Mouse (Mus musculus): ENCODE data around the gene Hecw2. TPM values are rescaled to one million over a fixed set of nuclear protein-coding genes. Genes with fewer than 3 reads are reported as not detected.
A peak's percentile ranks its signal among the peaks of the same experiment; 100 is the strongest.

Hecw2 gene
- total RNA-seq, 1 experiment from 2014 or later = not detected

DNA sequence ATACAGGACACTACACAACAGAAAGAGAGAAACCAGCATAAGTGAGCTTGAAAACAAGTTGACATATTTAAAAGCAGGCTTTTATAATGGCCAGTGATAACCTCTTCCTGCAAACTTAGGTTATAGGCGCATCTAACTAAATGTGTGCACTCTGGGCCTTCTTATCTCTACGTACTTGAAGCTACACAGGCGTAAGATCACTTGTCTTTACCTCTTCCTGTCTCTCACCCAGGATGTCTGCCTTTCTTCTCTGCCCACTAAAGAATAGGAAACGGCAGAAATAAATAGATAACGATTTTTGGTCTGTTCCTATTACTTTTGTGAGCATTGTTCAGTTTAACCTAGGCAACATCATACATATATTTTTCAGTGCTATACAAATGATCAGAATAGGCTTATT, 397.9 kb downstream of the Hecw2 start:
- ATAC-seq (replicated peaks; ENCODE audit: low read depth, poor library complexity, severe bottlenecking) = 0 out of 2 replicates have a peak, but pooled peaks have one; percentile 29

DNA sequence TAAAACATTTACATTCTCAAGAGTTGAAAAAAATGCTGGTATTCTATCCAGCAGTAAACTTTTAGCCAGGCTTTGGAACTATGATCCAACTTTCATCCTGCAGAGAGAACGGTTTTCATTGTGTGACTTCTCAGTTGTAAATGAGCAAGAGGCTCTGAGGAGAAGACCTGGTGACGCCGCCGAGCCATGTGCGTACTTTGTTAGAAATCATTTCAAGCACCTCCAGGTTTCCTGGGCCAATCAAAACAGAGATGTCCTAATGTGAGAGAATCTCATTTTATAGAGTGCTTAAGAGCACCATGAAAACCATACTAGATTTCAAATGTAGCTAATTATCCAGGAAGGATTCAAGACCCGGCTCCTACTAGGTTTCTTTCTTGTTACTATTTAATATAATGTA, 398.7 kb downstream of the Hecw2 start:
- ATAC-seq (replicated peaks; ENCODE audit: low read depth, poor library complexity, severe bottlenecking) = no peak

- no peak for ATAC-seq (replicated peaks; ENCODE audit: low read depth, poor library complexity, severe bottlenecking)
Observed at GRCm38 (mm10) chr1:53795591-53795990, 399.4 kb downstream of the Hecw2 start.

GRCm38 (mm10) chr1:53795081-53795480, 399.9 kb downstream of the Hecw2 start:
- no peak for ATAC-seq (replicated peaks; ENCODE audit: low read depth, poor library complexity, severe bottlenecking)

DNA sequence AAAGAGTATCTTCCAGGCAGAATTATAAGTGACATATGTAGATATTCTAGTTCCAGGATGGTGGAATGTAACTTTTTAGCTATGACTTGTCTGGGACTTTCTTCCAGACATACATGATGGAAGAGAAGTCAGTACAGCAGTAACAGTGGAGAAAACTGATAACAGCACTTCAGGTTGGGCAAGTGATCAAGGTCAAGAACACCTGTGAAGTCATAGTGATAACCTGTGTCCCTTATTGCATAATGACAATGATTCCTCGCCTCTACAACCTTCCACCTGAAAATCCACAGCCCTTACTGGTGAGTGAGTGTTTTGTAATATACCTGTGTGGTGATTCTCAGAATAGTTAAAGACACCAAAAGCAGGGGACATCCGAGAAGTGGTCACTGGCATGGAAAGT, 400.7 kb downstream of the Hecw2 start:
- ATAC-seq (replicated peaks; ENCODE audit: low read depth, poor library complexity, severe bottlenecking) = no peak

DNA sequence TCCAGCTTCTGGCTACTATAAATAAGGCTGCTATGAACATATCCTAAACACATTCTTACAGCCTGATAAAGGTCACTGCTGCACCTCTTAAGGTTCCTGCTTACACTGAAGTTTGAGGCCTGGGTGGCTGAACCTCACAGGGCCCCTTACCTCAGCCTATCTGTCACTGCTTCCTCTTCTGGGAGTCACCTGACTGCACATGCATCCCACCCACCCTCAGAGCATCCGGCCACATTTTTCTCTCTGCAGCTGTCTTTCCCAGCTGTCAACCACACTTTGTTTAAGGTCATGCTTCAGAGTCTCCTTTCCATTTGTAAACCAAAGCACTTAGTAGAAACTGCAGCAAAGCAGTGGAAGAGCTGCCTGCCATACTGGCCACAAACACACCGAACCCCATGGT, 403.6 kb downstream of the Hecw2 start:
- peak; percentile 95 for ATAC-seq (replicated peaks; ENCODE audit: low read depth, poor library complexity, severe bottlenecking)

DNA sequence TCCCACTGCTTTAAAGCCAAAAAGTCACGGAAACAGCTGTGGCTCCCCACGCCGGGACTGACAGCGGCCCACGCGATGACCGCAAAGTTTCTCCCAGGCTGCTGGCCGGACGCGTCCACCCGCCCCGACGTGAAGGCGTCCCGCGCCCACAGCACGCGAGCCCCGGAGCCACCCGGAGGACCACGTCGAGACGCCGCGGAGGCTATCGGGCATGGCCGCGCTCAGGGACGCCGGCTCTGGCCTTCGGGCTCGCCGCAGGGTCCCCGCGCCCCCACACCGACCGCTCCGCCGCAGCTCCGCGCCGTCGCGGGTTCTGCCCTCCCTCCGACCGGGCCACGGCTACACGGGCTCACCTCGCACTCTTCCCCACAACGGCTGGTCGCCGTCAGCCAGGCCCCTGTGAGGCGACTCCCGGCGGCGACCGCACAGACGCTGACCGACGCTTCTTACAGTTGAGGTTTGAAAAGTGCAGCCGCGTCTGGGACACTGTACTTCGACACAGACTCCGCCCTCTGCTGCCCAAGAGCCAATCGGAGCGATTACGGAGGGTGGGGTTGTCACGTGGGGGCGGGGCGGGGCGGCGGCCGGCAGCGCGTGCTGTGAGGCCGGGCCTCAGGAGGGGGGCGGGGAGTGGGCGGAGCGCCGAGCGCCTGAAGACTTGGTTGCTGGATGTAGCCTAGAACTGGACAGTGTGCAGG, 410.1 kb downstream of the Hecw2 start, which contains the start of gene Stk17b:
Gene Stk17b (minus strand): TSS at position 504 of the 698 bp plus-strand sequence.
- peak; percentile 93 for ATAC-seq (replicated peaks; ENCODE audit: low read depth, poor library complexity, severe bottlenecking)

GRCm38 (mm10) chr1:53784291-53784720, 410.7 kb downstream of the Hecw2 start:
- peak; percentile 27 for ATAC-seq (replicated peaks; ENCODE audit: low read depth, poor library complexity, severe bottlenecking)

- no peak for ATAC-seq (replicated peaks; ENCODE audit: low read depth, poor library complexity, severe bottlenecking)
Observed at GRCm38 (mm10) chr1:53782956-53783355, 412.0 kb downstream of the Hecw2 start.

DNA sequence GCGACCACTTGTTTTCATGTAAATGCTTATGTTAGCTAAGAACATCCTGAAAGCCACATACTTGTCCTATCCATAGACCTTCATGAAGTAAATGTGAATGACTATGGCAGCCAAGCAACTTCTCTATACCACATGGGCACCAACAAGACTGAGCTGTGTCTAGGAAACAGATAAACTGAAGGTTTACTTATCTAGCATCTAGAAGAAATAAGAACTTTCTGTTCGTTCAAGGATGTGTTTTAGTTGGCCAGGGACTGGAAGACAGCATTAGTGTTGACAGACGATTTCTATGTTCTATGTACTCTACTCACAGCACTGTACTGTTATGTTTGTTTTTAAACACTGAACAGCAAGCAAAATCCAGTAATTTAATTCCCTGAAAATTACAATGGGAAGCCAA, 412.9 kb downstream of the Hecw2 start:
- no peak for ATAC-seq (replicated peaks; ENCODE audit: low read depth, poor library complexity, severe bottlenecking)

DNA sequence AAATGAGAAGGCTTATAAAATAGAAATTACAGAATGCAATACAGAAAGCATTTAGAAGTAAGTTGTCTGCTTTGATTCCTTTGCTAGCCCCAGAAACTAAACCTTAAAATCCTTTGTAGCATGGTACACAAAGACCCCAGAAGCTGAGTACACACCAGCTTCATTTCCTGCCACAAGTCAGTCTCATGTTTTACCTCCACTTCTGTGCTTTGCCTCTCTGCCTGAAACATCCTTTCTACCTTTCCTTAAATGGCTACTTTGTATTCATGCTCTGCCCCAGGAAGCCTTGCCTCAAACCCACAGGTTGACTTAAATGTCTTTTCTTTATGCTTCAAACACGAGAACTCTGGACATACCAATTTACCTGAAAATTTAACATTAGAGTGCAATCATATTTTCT, 413.7 kb downstream of the Hecw2 start:
- no peak for ATAC-seq (replicated peaks; ENCODE audit: low read depth, poor library complexity, severe bottlenecking)

DNA sequence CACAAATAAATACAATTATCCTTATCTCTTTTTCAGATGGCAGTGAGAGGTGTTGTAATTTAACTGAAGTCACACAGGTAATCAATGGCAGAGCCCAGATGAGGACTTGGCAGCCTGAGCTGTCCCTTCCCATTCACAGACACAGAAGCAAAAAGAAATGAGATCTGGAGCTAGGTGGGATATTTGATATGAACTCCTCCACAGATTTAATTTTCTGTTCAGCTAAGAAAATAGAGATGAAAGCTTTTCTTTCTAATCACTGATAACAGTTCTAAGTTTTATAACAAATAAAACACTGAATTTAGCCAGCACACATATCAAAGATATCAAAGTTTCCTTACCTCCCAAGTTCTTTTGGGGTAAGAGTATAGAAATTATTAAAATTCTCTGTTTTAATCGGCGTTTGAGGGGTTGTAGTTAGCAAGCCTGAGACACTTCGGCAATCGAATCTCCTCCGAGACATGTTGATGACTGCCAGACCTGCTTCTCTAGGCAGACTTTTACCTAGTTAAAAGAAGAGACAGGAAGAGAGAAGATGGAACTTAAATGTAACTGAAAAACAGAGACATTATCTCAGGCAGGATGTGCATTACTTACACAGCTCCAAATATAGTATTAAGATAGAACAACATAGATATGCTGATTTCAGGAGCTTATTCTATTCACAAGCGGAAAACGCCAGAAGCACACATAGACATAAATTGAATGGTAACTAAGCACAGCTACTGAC, 418.6 kb downstream of the Hecw2 start:
- ATAC-seq (replicated peaks; ENCODE audit: low read depth, poor library complexity, severe bottlenecking) = no peak

- ATAC-seq (replicated peaks; ENCODE audit: low read depth, poor library complexity, severe bottlenecking) = no peak
Observed at GRCm38 (mm10) chr1:53775545-53775944, 419.4 kb downstream of the Hecw2 start.

DNA sequence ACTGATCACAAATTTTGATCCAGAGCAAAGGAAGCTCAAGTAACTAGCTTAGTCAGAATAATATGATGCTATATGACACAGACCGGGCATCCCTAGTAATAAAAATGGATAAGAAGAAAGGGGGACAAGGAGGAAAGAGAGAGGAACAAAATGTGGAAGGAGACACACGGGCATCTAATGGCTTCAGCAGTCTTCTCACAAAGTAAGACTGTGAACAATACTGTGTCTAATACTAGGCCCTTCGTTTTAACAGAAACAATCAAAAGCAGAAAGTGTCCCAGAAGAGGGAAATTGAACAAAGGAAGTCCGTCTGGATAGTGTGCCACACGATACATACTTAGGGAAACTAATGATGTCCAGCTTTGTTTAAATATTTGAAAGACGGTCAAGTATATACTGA, 419.9 kb downstream of the Hecw2 start:
- ATAC-seq (replicated peaks; ENCODE audit: low read depth, poor library complexity, severe bottlenecking) = no peak

- no peak for ATAC-seq (replicated peaks; ENCODE audit: low read depth, poor library complexity, severe bottlenecking)
Observed at GRCm38 (mm10) chr1:53774571-53774970, 420.4 kb downstream of the Hecw2 start.

DNA sequence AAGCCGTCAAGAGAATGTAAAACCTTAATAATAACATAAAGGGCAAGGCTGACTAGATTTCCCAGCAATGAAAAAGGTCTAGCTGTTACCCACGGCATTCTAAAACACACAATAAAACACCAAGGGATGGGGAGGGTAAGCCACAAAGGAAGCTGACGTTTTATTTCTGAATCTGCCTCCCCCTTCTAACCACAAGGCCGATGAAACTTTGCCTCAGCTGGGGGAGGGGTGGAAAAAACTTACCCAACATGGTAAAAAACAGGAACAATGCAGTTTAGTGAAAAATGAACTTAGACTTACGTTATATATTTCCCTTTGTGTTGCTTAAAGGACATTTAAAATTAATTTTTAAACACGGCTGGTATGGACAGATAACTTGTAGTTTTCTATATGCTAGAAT, 421.0 kb downstream of the Hecw2 start:
- peak; percentile 96 for ATAC-seq (replicated peaks; ENCODE audit: low read depth, poor library complexity, severe bottlenecking)

DNA sequence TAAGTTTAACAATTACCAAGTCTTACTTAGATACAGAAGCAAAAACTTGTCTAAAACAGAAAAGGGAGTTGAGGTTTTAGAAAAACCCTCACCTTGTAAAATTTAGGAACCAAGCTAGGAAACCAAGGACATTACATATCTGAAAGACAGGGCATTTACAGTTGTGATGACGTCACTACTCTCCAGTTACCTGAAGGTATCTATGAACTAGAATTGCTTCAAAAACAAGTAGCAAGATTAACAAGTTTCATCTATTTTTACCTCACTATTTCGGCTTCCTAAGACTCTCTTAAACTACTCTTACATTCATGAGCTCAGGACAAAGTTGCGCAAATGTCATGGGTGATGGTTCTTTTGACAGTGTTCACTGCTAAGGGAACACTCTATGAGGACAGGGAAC, 422.0 kb downstream of the Hecw2 start:
- no peak for ATAC-seq (replicated peaks; ENCODE audit: low read depth, poor library complexity, severe bottlenecking)

DNA sequence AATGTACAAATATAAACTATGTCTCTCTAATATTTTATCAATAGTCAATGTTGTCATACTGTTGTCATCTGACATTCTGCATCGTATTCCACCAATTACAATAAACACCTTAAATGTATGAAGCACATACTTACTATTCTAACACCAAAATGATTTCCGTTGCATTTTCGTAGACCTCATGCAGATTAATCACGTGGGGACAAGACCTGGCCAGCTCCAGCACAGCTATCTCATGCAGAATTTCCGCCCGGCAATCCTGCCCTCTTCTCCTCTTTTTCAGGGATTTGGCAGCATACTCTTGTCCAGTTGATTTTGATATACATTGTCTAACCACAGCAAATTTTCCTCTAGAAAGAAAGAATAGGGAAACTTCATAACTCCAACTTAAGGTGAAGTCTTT, 423.5 kb downstream of the Hecw2 start:
- no peak for ATAC-seq (replicated peaks; ENCODE audit: low read depth, poor library complexity, severe bottlenecking)

DNA sequence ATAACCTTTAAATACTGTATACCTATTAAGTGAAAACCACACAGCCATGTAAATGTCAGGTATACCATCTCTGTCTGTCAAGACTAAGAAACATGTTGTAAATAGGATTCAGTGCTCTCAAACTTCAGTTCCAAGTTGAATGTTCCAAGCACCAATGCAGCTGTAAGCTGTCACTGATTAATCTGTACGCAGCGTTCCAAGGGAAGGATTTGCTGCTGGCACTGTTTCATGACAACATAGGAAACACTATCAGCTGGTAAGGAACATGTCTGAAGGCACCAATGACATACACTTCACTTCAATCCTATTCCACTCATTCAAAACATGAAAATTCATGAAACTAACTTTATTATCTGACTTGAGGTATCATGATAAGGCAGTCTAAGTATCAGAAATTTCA, 428.9 kb downstream of the Hecw2 start:
- no peak for ATAC-seq (replicated peaks; ENCODE audit: low read depth, poor library complexity, severe bottlenecking)

GRCm38 (mm10) chr1:53757316-53757715, 437.7 kb downstream of the Hecw2 start:
- ATAC-seq (replicated peaks; ENCODE audit: low read depth, poor library complexity, severe bottlenecking) = no peak

Measured in common myeloid progenitor, adult 5-6 weeks (primary cell).